Mouse (Mus musculus) neural tube, embryonic 15.5 days (tissue): ENCODE data around the gene P3h3. TPM values are rescaled to one million over a fixed set of nuclear protein-coding genes. Genes with fewer than 3 reads are reported as not detected.
"Not testable (repeated sequence)": the region's sequence is repeated elsewhere in the genome, so short reads cannot be mapped to it uniquely, and the experiment has no call there.

Source experiments
- ATAC-seq: fragments of 200-750 bp; cut with Nextera tagmentation; 2 replicates; pipeline ENCODE4 v1.8.0; 2017; ENCODE audit warnings: mild to moderate bottlenecking, moderate TSS enrichment, moderate library complexity; ENCODE audit not compliant: low FRiP score
- H3K27ac ChIP-seq: fragments of 300-500 bp; sonication (generic); replicated peaks from 2 replicates; pipeline ENCODE4 v1.5.1; 2015; ENCODE audit warnings: mild to moderate bottlenecking, inconsistent platforms
- H3K27me3 ChIP-seq: fragments of 300-500 bp; sonication (generic); replicated peaks from 2 replicates; pipeline ENCODE4 v1.6.1; 2015; ENCODE audit warnings: inconsistent platforms
- H3K36me3 ChIP-seq: fragments of 300-500 bp; sonication (generic); 2 replicates; pipeline ENCODE4 v1.6.1; 2015; ENCODE audit warnings: inconsistent platforms
- H3K4me1 ChIP-seq: fragments of 300-500 bp; sonication (generic); 2 replicates; pipeline ENCODE4 v1.6.1; 2015; ENCODE audit warnings: inconsistent platforms
- H3K4me2 ChIP-seq: fragments of 300-500 bp; sonication (generic); 2 replicates; pipeline ENCODE4 v1.6.1; 2015; ENCODE audit warnings: inconsistent platforms, mild to moderate bottlenecking, moderate library complexity
- H3K4me3 ChIP-seq: fragments of 300-500 bp; sonication (generic); replicated peaks from 2 replicates; pipeline ENCODE4 v1.5.1; 2015; ENCODE audit warnings: mild to moderate bottlenecking, inconsistent platforms
- H3K9ac ChIP-seq: fragments of 300-500 bp; sonication (generic); replicated peaks from 2 replicates; pipeline ENCODE4 v1.6.1; 2015; ENCODE audit warnings: mild to moderate bottlenecking, inconsistent platforms
- H3K9me3 ChIP-seq: fragments of 300-500 bp; sonication (generic); replicated peaks from 2 replicates; pipeline ENCODE4 v1.6.1; 2016; ENCODE audit warnings: inconsistent platforms
- WGBS: fragments of 180-500 bp; shearing (Covaris S2); methylation state at CpG from one replicate; pipeline ENCODE4 v1.1.7; 2015; ENCODE audit warnings: mixed read lengths; 5-methylcytosine and 5-hydroxymethylcytosine counted together
- polyA plus RNA-seq: library from polyadenylated mRNA; unstranded; fragments of >200 nt; fragmentation: Nextera tagmentation; extraction: Ambion mirVana; gene quantifications from 2 replicates; pipeline ENCODE4 v1.2.1, GENCODE M21; 2015

P3h3 gene
- polyA plus RNA-seq, 1 experiment from 2014 or later, result 24.0 TPM

GRCm38 (mm10) chr6:124805341-124806321 lies 51.9 kb downstream of the P3h3 start:
- Histone ChIP-seq H3K27me3 (no peaks in the 10 kb centered on the region; the same call in 1 of the 2 replicates), H3K27ac (peak overlapping the region; percentile 89), H3K4me3 (peak overlapping the region; percentile 47), H3K4me1 (peaks cover 41% of the 10 kb centered on the region), H3K9ac (peak overlapping the region; percentile 51), H3K36me3 (peaks cover 5% of the 10 kb centered on the region; the same call in 1 of the 2 replicates), H3K4me2 (peak overlapping the region; percentile 72), H3K9me3 (no peaks in the 10 kb centered on the region)
- WGBS, result 1% methylated on average over 34 of the region's 34 CpGs
- peak; percentile 92 for ATAC-seq

- Histone ChIP-seq H3K27me3 (no peaks in the 10 kb centered on the region; the same call in 1 of the 2 replicates), H3K27ac (no peak overlapping the region), H3K4me1 (peaks cover 29% of the 10 kb centered on the region), H3K4me3 (no peak overlapping the region), H3K9me3 (no peaks in the 10 kb centered on the region), H3K9ac (no peak overlapping the region), H3K36me3 (no peaks in the 10 kb centered on the region), H3K4me2 (no peak overlapping the region)
- ATAC-seq, result no peak
- WGBS, result 92% methylated on average over 3 of the region's 3 CpGs
These were observed 53.2 kb downstream of the P3h3 start for GRCm38 (mm10) chr6:124804341-124804740.

DNA sequence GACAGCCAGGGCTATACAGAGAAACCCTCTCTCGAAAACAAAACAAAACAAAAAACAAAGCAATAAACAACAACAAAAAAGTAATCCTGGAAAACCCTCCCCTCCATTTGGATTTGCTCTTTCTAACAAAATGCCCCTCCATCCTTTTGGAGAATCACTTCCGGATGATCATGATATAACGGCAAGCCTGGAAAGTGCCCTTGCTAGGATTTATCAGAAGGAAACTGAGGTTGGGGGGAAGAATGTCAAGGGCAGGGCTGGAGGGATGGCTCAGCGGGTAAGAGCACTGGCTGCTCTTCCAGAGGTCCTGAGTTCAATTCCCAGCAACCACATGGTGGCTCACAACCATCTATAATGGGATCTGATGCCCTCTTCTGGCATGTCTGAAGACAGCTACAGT lies 53.9 kb downstream of the P3h3 start:
- H3K4me1 ChIP-seq, result peaks cover 22% of the 10 kb centered on the region
- not testable (repeated sequence) for H3K27me3 ChIP-seq, H3K27ac ChIP-seq, H3K9ac ChIP-seq, H3K4me2 ChIP-seq, ATAC-seq, H3K36me3 ChIP-seq, H3K4me3 ChIP-seq, H3K9me3 ChIP-seq
- WGBS, result 94% methylated on average over 4 of the region's 4 CpGs

GRCm38 (mm10) chr6:124803061-124803460 lies 54.5 kb downstream of the P3h3 start:
- Histone ChIP-seq H3K9ac (no peak overlapping the region), H3K9me3 (no peaks in the 10 kb centered on the region), H3K4me3 (no peak overlapping the region), H3K36me3 (no peaks in the 10 kb centered on the region), H3K4me1 (peaks cover 16% of the 10 kb centered on the region), H3K27me3 (no peaks in the 10 kb centered on the region; the same call in 1 of the 2 replicates), H3K4me2 (no peak overlapping the region), H3K27ac (no peak overlapping the region)
- 82% methylated on average over 3 of the region's 3 CpGs for WGBS
- ATAC-seq, result no peak

- H3K27me3 ChIP-seq, H3K27ac ChIP-seq, H3K4me2 ChIP-seq, H3K4me3 ChIP-seq, H3K36me3 ChIP-seq, ATAC-seq, H3K9ac ChIP-seq, H3K9me3 ChIP-seq: not testable (repeated sequence)
- WGBS, result 18% methylated on average over 6 of the region's 9 CpGs
- peaks cover 14% of the 10 kb centered on the region for H3K4me1 ChIP-seq
These were observed 55.2 kb downstream of the P3h3 start for GRCm38 (mm10) chr6:124802400-124802799.

GRCm38 (mm10) chr6:124796200-124796599 lies 61.4 kb downstream of the P3h3 start:
- no peak overlapping the region for H3K4me2 ChIP-seq
- no peaks in the 10 kb centered on the region for H3K27me3 ChIP-seq
- H3K4me3 ChIP-seq, result no peak overlapping the region
- no peaks in the 10 kb centered on the region for H3K9me3 ChIP-seq
- 78% methylated on average over 2 of the region's 2 CpGs for WGBS
- H3K36me3 ChIP-seq, result no peaks in the 10 kb centered on the region
- no peak overlapping the region for H3K27ac ChIP-seq
- no peaks in the 10 kb centered on the region for H3K4me1 ChIP-seq
- ATAC-seq, result no peak
- no peak overlapping the region for H3K9ac ChIP-seq

GRCm38 (mm10) chr6:124795781-124796180 lies 61.8 kb downstream of the P3h3 start:
- 61% methylated on average over 4 of the region's 4 CpGs for WGBS
- no peaks in the 10 kb centered on the region for H3K36me3 ChIP-seq

DNA sequence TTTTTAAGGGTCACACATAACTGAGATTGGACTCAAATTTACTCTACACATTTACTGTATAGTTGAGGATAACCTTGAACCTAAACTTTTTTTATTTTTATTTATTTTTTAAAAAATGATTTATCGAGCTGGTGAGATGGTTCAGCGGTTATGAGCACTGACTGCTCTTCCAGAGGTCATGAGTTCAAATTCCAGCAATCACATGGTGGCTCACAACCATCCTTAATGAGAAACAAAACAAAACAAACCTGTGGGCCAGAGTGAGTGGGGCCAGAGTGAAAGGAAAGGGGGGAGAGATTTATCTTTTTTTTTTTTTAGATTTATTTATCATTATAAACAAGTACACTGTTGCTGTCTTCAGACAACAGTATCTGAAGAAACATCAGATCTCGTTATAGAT lies 65.6 kb downstream of the P3h3 start:
- WGBS, result 87% methylated on average over 3 of the region's 3 CpGs
- no peak for ATAC-seq
- no peak overlapping the region for H3K4me2 ChIP-seq
- H3K27me3 ChIP-seq, result no peaks in the 10 kb centered on the region
- no peak overlapping the region for H3K27ac ChIP-seq
- no peaks in the 10 kb centered on the region for H3K9me3 ChIP-seq
- H3K36me3 ChIP-seq, result no peaks in the 10 kb centered on the region
- H3K4me3 ChIP-seq, result no peak overlapping the region
- H3K9ac ChIP-seq, result no peak overlapping the region
- H3K4me1 ChIP-seq, result no peaks in the 10 kb centered on the region

More at GRCm38 (mm10) chr6:124795781-124796180, 61.8 kb downstream of the P3h3 start:
- Histone ChIP-seq H3K9me3 (no peaks in the 10 kb centered on the region), H3K9ac (no peak overlapping the region), H3K27me3 (no peaks in the 10 kb centered on the region), H3K4me3 (no peak overlapping the region), H3K4me2 (no peak overlapping the region), H3K4me1 (no peaks in the 10 kb centered on the region), H3K27ac (no peak overlapping the region)
- ATAC-seq, result no peak

Other genes with a start within 250 kb of the P3h3 start
- gene C1s2, start 221.7 kb downstream of the P3h3 start, polyA plus RNA-seq, result 0.20 TPM in 1 of 2 replicates, not detected in the other
- 47.2 and 56.6 TPM in 2 replicates for gene Lpcat3, start 194.7 kb downstream of the P3h3 start, polyA plus RNA-seq
- 99.9 and 132 TPM in 2 replicates for gene Emg1, start 145.6 kb downstream of the P3h3 start, polyA plus RNA-seq
- gene Phb2, start 145.4 kb downstream of the P3h3 start, polyA plus RNA-seq, result 267 and 291 TPM in 2 replicates
- gene Ptpn6, start 119.0 kb downstream of the P3h3 start, polyA plus RNA-seq, result 4.8 and 24.7 TPM in 2 replicates
- gene Grcc10, start 116.4 kb downstream of the P3h3 start, polyA plus RNA-seq, result 572 and 623 TPM in 2 replicates
- 0.17 TPM in 1 of 2 replicates, not detected in the other for gene Gm45234, start 101.7 kb downstream of the P3h3 start, polyA plus RNA-seq
- 23.1 and 24.0 TPM in 2 replicates for gene Atn1, start 101.2 kb downstream of the P3h3 start, polyA plus RNA-seq
- 197 and 226 TPM in 2 replicates for gene Eno2, start 88.1 kb downstream of the P3h3 start, polyA plus RNA-seq
- gene Lrrc23, start 78.0 kb downstream of the P3h3 start, polyA plus RNA-seq, result 1.5 and 1.7 TPM in 2 replicates
- gene Spsb2, start 49.1 kb downstream of the P3h3 start, polyA plus RNA-seq, result 7.9 and 9.2 TPM in 2 replicates
- gene Tpi1, start 43.5 kb downstream of the P3h3 start, polyA plus RNA-seq, result 481 and 545 TPM in 2 replicates
- 190 and 199 TPM in 2 replicates for gene Usp5, start 28.3 kb downstream of the P3h3 start, polyA plus RNA-seq
- gene Cdca3, start 28.2 kb downstream of the P3h3 start, polyA plus RNA-seq, result 23.7 and 52.8 TPM in 2 replicates
- gene Gnb3, start 17.5 kb downstream of the P3h3 start, polyA plus RNA-seq, result 0.69 and 0.70 TPM in 2 replicates
- 28.9 and 33.8 TPM in 2 replicates for gene Gpr162, start 6.2 kb upstream of the P3h3 start, polyA plus RNA-seq
- 0.17 and 0.61 TPM in 2 replicates for gene Cd4, start 30.5 kb upstream of the P3h3 start, polyA plus RNA-seq
- gene Lag3, start 54.0 kb upstream of the P3h3 start, polyA plus RNA-seq, result 3.2 and 3.5 TPM in 2 replicates
- 637 and 745 TPM in 2 replicates for gene Ptms, start 62.4 kb upstream of the P3h3 start, polyA plus RNA-seq
- 543 and 603 TPM in 2 replicates for gene Mlf2, start 73.6 kb upstream of the P3h3 start, polyA plus RNA-seq
- 95.4 and 112 TPM in 2 replicates for gene Cops7a, start 107.8 kb upstream of the P3h3 start, polyA plus RNA-seq
- 59.4 and 72.4 TPM in 2 replicates for gene Pianp, start 138.9 kb upstream of the P3h3 start, polyA plus RNA-seq
- gene Zfp384, start 151.4 kb upstream of the P3h3 start, polyA plus RNA-seq, result 18.5 and 19.5 TPM in 2 replicates
- 129 and 133 TPM in 2 replicates for gene Ing4, start 182.0 kb upstream of the P3h3 start, polyA plus RNA-seq
- 17.3 and 21.5 TPM in 2 replicates for gene Acrbp, start 191.9 kb upstream of the P3h3 start, polyA plus RNA-seq
- 1.0 and 1.2 TPM in 2 replicates for gene Lpar5, start 210.2 kb upstream of the P3h3 start, polyA plus RNA-seq
- 87.5 and 93.9 TPM in 2 replicates for gene Chd4, start 238.2 kb upstream of the P3h3 start, polyA plus RNA-seq